Mouse (Mus musculus) cerebellum, postnatal 36 days (tissue): Measurements from ENCODE around the gene Pet100.

Experiments
- DNase-seq, 2 experiments: peaks; one replicate each; pipeline ENCODE4 v3.0.0; 2021 to 2022; ENCODE audit warnings: mixed read lengths in 2 of 2

Pet100 gene

GRCm38 (mm10) chr8:3626971-3627370 is 5.6 kb downstream of the Pet100 start:
- DNase-seq: no peak

- peak in 1 of 2 experiments; percentile 50 for DNase-seq
Observed at GRCm38 (mm10) chr8:3628014-3628413, 6.7 kb downstream of the Pet100 start.

GRCm38 (mm10) chr8:3630647-3631477 is 9.5 kb downstream of the Pet100 start, which contains the start of gene Stxbp2:
Gene Stxbp2 (plus strand): TSS chr8:3630955.
- peak; percentile 73 to 86 for DNase-seq

- no peak for DNase-seq
Observed at GRCm38 (mm10) chr8:3631478-3631875, 10.1 kb downstream of the Pet100 start.

- peak; percentile 12 to 21 for DNase-seq
Observed at GRCm38 (mm10) chr8:3645804-3646203, 24.5 kb downstream of the Pet100 start.

- no peak for DNase-seq
Observed at GRCm38 (mm10) chr8:3646824-3647531, 25.6 kb downstream of the Pet100 start.

DNA sequence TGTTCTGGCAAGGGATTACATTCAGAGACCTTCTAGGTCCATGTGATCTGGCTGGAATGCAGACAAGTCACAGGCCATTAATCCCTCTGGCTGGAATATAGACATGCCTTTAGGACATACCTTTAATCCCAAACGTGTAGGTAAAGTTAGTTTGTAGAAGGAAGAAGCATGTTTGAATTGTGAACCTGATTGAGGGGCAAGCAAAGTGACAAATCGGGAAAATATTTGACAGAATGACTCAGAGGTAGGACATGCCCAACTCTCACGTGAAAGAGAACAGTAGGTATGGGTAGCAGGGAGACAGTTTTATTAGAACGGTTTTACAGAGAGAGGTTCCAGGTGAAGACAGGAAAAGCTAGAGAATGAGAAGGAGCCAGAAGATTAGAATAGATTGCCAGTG is 26.2 kb downstream of the Pet100 start:
- DNase-seq: no peak

DNA sequence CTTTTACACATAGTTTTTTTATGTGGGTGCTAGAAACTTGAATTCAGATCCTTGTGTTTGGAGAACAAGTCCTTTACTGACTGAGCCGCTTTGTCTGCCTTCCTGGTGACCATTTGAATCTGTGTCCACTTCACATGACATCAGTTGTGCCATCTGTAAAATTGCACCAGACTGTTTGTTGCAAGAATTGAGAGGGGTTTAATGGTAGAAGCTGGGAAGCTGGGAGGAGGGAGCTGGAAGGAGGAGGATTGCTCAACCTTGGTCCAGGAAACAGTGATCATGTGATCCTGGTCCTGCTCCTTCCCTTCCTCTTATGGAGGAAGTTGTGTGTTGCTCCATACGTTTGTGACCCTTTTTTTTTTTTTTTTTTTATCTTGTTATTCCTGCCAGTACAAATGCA is 26.9 kb downstream of the Pet100 start:
- no peak for DNase-seq

DNA sequence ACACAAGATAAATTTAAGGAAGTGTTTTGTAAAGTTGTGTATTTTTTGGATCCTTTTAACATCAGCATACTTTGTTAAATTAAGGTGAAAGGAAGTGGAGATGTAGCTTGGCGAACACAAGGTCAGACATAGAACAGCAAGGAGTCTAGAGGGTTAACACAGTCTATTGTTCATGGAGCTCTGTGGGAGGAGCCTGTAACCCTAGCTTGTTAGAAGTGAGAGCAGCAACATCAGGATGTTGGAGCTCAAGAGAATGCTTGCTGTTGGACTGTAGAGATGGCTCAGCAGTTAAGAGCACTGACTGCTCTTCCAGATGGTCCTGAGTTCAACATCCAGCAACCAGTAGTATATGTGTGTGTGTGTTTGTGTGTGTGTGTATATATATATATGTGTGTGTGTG is 27.6 kb downstream of the Pet100 start:
- DNase-seq: no peak

- DNase-seq: no peak
Observed at GRCm38 (mm10) chr8:3652845-3653244, 31.5 kb downstream of the Pet100 start.

GRCm38 (mm10) chr8:3654726-3655508 is 33.6 kb downstream of the Pet100 start:
- DNase-seq: no peak

DNA sequence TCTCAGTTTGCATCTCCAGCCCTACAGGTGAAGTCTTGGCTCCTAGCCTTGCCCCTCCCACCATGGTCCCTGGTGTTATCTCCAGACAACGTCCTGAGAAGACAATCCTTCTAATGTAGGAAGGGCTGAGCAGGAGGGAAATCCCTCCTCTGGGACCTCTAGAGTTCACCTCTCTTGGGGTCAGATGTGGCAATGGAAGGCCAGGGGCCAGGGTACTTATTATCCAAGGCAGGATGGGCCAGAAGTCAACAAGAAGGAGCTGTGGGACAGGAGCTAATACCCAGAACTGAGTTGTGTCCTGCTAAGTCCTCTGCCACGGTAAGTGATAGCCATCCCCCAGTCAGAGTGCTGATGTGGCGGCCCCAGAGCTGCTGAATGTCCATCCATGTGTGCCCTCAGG is 34.2 kb downstream of the Pet100 start, which contains the start of gene Retn:
Gene Retn (plus strand): TSS at position 245 of the 400 bp plus-strand sequence.
- no peak for DNase-seq

DNA sequence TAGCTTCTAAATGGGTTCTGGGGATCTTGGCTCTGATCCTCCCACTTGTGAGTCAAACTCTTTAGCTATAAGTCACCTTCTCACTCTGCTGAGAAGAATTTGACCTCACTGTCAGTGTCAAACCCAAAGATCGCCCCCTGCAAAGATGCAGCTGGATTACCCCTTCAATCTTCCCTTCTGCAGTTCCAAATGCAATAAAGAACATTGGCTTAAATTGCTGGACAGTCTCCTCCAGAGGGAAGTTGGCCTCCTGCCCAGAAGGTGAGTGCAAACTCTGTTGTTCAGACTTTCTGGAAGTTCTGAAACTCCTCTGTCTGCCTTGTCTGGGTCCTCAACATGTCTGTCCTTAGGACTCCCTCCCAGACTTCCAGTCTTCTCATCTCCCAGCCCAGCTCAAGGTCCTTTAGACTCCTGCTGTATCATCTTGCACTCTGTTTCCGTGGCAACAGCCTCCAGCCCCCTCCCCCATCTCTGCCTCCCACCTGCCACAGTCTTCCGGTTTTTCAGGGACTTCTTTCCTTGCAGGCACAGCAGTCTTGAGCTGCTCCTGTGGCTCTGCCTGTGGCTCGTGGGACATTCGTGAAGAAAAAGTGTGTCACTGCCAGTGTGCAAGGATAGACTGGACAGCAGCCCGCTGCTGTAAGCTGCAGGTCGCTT is 35.5 kb downstream of the Pet100 start:
- DNase-seq: no peak

DNA sequence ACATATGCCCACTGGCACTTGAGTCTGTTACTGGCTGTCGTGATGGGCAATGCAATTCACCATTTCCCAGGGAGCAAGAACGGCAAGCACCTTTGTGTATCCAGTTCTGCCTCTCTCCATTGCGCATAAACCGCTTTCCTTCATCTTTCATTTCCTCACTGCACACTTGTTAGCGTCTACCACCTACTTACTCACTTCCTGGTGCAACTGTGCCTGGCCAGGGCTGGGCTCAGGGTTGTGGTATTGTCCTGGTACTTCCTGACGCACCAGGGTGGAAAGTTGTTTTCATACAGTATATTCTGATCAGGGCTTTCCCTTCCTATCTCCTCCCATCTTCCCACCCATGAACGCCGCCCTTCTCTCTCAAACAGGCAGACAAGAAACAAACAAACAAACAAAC is 39.5 kb downstream of the Pet100 start:
- DNase-seq: no peak

DNA sequence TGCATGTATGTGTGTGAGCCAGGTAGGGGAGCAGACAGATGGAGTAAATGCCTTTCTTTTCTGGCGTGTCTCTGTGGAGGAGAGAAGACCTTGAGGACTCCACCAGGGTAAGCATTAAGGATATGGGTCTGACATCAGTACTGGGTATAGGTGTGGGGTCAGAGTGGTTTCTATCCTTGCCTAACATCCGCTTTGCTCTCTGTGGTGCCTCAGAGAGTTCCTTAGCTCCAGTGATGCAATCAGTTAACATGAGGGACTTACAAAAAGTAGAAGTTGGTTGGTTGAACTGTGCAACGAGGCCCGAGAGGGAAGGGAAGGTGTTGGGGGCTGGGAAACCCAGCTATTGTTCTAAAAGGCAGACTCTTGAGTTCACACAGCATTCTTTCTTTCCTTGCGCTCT is 43.1 kb downstream of the Pet100 start:
- no peak for DNase-seq

GRCm38 (mm10) chr8:3665507-3665906 is 44.2 kb downstream of the Pet100 start, which contains the start of gene Mcemp1:
Gene Mcemp1 (plus strand): TSS chr8:3665754.
- no peak for DNase-seq

GRCm38 (mm10) chr8:3670388-3670787 is 49.0 kb downstream of the Pet100 start:
- DNase-seq: no peak

- DNase-seq: peak; percentile 92
Observed at GRCm38 (mm10) chr8:3671980-3672491, 50.7 kb downstream of the Pet100 start, which contains the start of gene Fcor. Gene Fcor (minus strand): TSS chr8:3672362.

- DNase-seq: no peak
Observed at GRCm38 (mm10) chr8:3674671-3675070, 53.3 kb downstream of the Pet100 start.
